Mouse (Mus musculus) hindbrain, postnatal 0 days (tissue): ENCODE measurements at regions not wholly inside any gene's neighbourhood (a gene's known extent, or its start where the extent isn't known, plus 50 kb on each side); places are given as distances from the start of the nearest gene placed in this dataset.

Experiments
- ATAC-seq: fragments of 200-750 bp; cut with Nextera tagmentation; 2 replicates; pipeline ENCODE4 v1.8.0; 2017; ENCODE audit warnings: mild to moderate bottlenecking, moderate TSS enrichment, moderate library complexity
- DNase-seq: peaks from one replicate; pipeline ENCODE4 v3.0.0-alpha.2; 2015; ENCODE audit warnings: low spot score
- H3K27ac ChIP-seq: fragments of 300-500 bp; sonication (generic); 2 replicates; pipeline ENCODE4 v1.5.1; 2014; ENCODE audit warnings: mild to moderate bottlenecking
- H3K27me3 ChIP-seq: fragments of 300-500 bp; sonication (generic); 2 replicates; pipeline ENCODE4 v1.6.1; 2014; ENCODE audit warnings: low read length, mixed read lengths; ENCODE audit not compliant: insufficient read depth
- H3K36me3 ChIP-seq: fragments of 300-500 bp; sonication (generic); 2 replicates; pipeline ENCODE4 v1.6.1; 2014; ENCODE audit warnings: low read length, mixed read lengths; ENCODE audit not compliant: insufficient read depth
- H3K4me1 ChIP-seq: fragments of 300-500 bp; sonication (generic); 2 replicates; pipeline ENCODE4 v1.6.1; 2014; ENCODE audit warnings: antibody characterized with exemption, low read length, mixed read lengths; ENCODE audit not compliant: insufficient read depth
- H3K4me2 ChIP-seq: fragments of 300-500 bp; sonication (generic); 2 replicates; pipeline ENCODE4 v1.6.1; 2014; ENCODE audit warnings: low read depth, mild to moderate bottlenecking, low read length, moderate library complexity, mixed read lengths
- H3K4me3 ChIP-seq: fragments of 300-500 bp; sonication (generic); 2 replicates; pipeline ENCODE4 v1.5.1; 2014; ENCODE audit warnings: low read length
- H3K9ac ChIP-seq: fragments of 300-500 bp; sonication (generic); replicated peaks from 2 replicates; pipeline ENCODE4 v1.6.1; 2014; ENCODE audit warnings: mild to moderate bottlenecking, low read length, moderate library complexity, mixed read lengths
- H3K9me3 ChIP-seq: fragments of 300-500 bp; sonication (generic); 2 replicates; pipeline ENCODE4 v1.6.1; 2016; ENCODE audit warnings: low read length, mixed read lengths
- CTCF ChIP-seq: IDR thresholded peaks from 2 replicates; pipeline ENCODE4 v1.5.1; 2016; ENCODE audit warnings: antibody characterized with exemption, control low read depth, low read depth
- WGBS: fragments of 180-500 bp; shearing (Covaris S2); extraction: QIAGEN DNeasy Blood & Tissue Kit; methylation state at CpG from one replicate; pipeline ENCODE4 v1.1.7; 2014; 5-methylcytosine and 5-hydroxymethylcytosine counted together

DNA sequence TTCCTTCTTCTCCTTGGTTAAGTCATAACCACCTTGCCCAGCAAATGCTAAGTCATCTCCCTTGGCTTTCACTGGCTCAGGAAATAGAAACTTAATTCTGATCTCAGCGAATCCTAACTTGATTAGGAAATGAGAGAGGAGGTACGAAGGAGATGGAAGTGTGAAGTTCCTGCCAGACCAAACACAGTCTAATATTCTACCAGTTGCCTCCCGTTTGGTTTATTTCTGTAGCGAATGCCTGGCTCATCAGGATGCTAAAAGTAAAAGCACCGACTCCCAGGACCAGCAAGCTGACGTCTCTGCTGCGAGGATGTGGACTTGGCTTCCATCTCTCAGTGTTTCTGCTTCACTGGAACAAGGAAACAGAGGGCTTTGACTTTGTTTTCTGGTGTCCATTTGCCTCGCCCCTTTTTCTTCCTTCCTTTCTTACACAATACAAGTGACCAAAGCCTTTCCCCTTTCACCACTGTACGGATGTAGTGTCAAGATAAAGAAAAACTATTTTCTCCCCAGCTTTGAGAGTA lies 204.3 kb downstream of the Dusp6 start:
- DNase-seq (no peak), ATAC-seq (no peak)
- no peaks in the 10 kb centered on the region for H3K36me3 ChIP-seq
- H3K27ac ChIP-seq: no peak overlapping the region
- H3K9me3 ChIP-seq: no peaks in the 10 kb centered on the region
- no peaks in the 10 kb centered on the region for H3K4me1 ChIP-seq
- no peaks in the 10 kb centered on the region for H3K27me3 ChIP-seq
- H3K4me2 ChIP-seq: no peak overlapping the region
- no peak for TF ChIP-seq CTCF
- WGBS: 64% methylated on average over 9 of the region's 9 CpGs
- H3K9ac ChIP-seq: no peak overlapping the region
- H3K4me3 ChIP-seq: no peak overlapping the region

DNA sequence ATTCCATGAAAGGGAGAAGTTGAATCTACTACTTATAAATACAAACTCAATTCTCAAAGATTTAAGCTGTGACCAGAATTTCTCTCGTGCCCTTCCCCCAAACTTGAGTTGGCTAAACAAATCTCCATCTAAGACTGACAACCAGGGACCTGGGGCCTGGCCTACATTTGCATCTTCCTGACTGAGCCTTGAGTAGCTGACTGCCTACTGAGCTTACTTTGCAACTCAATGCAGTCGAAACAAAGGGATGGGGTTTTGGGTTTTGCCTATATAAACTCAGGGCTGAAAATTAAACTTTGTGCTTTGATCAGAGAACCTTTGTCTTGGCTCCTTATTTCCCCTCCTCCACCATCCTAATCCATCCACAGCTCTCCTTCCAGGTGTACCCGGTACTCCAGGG lies 205.9 kb downstream of the Dusp6 start:
- no peak for DNase-seq
- H3K36me3 ChIP-seq: no peaks in the 10 kb centered on the region
- no peaks in the 10 kb centered on the region for H3K4me1 ChIP-seq
- no peak overlapping the region for H3K27ac ChIP-seq
- no peak overlapping the region for H3K4me3 ChIP-seq
- no peaks in the 10 kb centered on the region for H3K27me3 ChIP-seq
- 16% methylated on average over 3 of the region's 3 CpGs for WGBS
- TF ChIP-seq CTCF: no peak
- no peak overlapping the region for H3K9ac ChIP-seq
- ATAC-seq: no peak
- no peaks in the 10 kb centered on the region for H3K9me3 ChIP-seq
- no peak overlapping the region for H3K4me2 ChIP-seq

DNA sequence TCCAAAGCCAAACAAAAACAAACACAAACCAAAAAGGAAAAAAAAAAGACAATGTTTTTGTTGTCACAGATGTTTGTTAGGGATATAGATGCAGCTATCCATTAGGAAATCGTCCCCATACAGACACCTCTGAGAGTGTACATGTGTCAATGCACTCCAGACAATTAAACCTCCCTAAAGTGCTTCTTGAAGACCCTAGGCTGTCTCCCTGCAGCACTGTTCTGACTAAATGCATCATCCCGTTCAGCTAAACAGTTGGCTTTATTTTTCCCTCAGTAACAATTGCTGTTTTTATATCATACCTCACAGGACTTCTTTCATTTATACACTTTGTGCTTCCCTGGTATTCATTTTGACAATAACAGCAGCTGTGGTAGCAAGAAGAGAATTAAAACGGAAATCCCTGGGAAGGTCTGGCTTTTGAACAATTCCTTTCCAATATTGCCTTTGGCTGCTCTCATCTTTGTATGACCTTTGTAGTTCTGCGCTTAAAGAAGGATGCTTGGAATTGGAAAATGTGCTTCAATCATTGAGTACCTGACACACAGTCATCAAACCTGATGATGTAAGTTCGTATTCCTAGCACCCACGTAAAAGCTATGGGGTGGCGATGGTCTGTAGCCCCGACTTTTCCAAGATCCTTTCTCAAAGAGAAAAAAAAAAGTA lies 208.9 kb downstream of the Dusp6 start:
- no peak overlapping the region for H3K4me2 ChIP-seq
- H3K36me3 ChIP-seq: no peaks in the 10 kb centered on the region
- WGBS: 62% methylated on average over 8 of the region's 8 CpGs
- no peak overlapping the region for H3K9ac ChIP-seq
- no peak for TF ChIP-seq CTCF
- H3K4me1 ChIP-seq: no peaks in the 10 kb centered on the region
- DNase-seq (no peak), ATAC-seq (no peak)
- H3K4me3 ChIP-seq: no peak overlapping the region
- no peaks in the 10 kb centered on the region for H3K27me3 ChIP-seq
- no peaks in the 10 kb centered on the region for H3K9me3 ChIP-seq
- no peak overlapping the region for H3K27ac ChIP-seq

DNA sequence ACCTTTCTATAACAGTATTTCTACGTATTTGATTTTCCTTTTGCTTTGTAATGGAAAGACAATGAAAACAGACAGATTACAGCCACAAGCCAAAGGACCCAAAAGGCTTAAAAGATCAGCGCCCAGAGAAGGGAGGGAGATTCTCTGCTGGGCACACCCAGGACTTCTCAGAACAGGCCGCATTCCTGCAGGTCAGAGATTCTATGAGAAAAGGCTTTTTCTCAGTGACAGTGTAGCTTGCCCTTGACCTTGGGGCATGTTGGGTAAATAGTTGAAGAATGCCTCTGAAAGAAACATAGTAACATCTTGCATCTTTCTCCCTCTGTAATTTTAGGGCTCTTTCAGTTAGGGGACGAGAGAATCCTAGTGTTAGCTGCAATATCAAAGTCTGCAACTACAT lies 209.8 kb downstream of the Dusp6 start:
- 67% methylated on average over 4 of the region's 4 CpGs for WGBS
- no peaks in the 10 kb centered on the region for H3K36me3 ChIP-seq
- H3K9me3 ChIP-seq: no peaks in the 10 kb centered on the region
- no peak overlapping the region for H3K4me3 ChIP-seq
- ATAC-seq (no peak), DNase-seq (no peak)
- no peak for TF ChIP-seq CTCF
- no peaks in the 10 kb centered on the region for H3K27me3 ChIP-seq
- no peak overlapping the region for H3K4me2 ChIP-seq
- no peak overlapping the region for H3K27ac ChIP-seq
- no peaks in the 10 kb centered on the region for H3K4me1 ChIP-seq
- no peak overlapping the region for H3K9ac ChIP-seq

DNA sequence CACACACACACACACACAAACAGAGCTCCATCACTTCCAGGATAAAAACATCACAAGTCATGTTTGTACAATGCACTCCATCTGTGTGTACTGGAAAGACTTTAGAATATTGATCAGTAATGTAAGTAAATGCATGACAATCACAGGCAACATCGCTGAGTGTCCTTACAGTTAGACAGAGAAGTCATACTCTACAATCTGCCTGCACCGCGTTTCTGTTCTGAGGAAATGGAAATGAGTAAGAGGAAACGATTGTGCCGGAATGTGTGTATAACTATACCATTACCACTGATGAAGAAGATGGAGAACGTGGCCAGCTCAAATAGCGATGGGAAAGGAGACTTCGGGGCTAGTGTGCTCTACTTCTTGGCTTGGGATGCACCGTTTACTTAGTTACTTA lies 210.7 kb downstream of the Dusp6 start:
- H3K4me3 ChIP-seq: no peak overlapping the region
- H3K9me3 ChIP-seq: no peaks in the 10 kb centered on the region
- ATAC-seq: no peak
- H3K27ac ChIP-seq: no peak overlapping the region
- no peak for TF ChIP-seq CTCF
- H3K27me3 ChIP-seq: no peaks in the 10 kb centered on the region
- H3K4me2 ChIP-seq: no peak overlapping the region
- H3K9ac ChIP-seq: no peak overlapping the region
- no peaks in the 10 kb centered on the region for H3K36me3 ChIP-seq
- DNase-seq: no peak
- no peaks in the 10 kb centered on the region for H3K4me1 ChIP-seq
- 93% methylated on average over 9 of the region's 9 CpGs for WGBS

DNA sequence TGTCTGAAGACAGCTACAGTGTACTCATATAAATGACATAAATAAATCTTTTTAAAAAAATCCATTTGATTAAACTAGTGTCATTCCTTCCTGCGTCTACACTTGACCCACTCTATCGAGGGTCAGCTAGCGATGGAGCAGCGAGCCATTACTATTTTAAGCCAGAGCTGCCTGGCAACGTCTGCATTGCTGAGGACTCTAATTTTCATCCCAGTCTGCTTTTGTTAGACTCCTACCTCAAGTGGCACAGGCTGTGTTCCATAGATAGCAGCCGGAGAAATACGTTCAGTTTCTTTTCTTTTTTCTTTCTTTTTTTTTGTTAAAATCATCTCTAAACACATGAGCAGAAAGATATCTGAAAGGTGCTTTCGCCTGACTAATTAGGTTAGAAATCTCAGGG lies 211.5 kb downstream of the Dusp6 start:
- 77% methylated on average over 8 of the region's 8 CpGs for WGBS
- TF ChIP-seq CTCF: no peak
- no peak overlapping the region for H3K9ac ChIP-seq
- H3K4me2 ChIP-seq: no peak overlapping the region
- H3K4me3 ChIP-seq: no peak overlapping the region
- DNase-seq (no peak), ATAC-seq (no peak)
- no peak overlapping the region for H3K27ac ChIP-seq
- no peaks in the 10 kb centered on the region for H3K9me3 ChIP-seq
- H3K36me3 ChIP-seq: no peaks in the 10 kb centered on the region
- H3K4me1 ChIP-seq: no peaks in the 10 kb centered on the region
- H3K27me3 ChIP-seq: no peaks in the 10 kb centered on the region

DNA sequence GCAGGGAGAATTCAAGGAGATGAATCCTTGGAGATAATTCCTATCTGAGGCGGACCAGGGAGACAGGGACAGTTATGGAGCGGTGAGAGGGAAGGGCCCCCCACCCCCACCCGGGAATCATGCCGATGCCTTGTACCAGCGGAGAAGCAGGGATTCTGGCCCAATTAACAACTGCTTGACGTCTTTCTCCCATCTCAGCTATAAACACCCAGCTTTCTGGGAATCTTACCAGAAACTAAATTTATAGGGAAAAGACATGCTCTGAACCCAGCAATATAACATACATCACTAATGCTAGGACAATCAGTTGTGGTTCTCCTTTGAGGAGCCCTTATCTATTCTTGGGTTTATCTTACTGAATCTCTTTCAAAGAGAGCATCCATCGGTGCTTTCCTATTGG lies 213.2 kb downstream of the Dusp6 start:
- Histone ChIP-seq H3K4me2 (no peak overlapping the region), H3K4me1 (no peaks in the 10 kb centered on the region), H3K27ac (no peak overlapping the region), H3K4me3 (no peak overlapping the region), H3K36me3 (no peaks in the 10 kb centered on the region), H3K9me3 (no peaks in the 10 kb centered on the region), H3K27me3 (no peaks in the 10 kb centered on the region), H3K9ac (no peak overlapping the region)
- ATAC-seq: no peak
- no peak for DNase-seq
- TF ChIP-seq CTCF: no peak
- 74% methylated on average over 7 of the region's 7 CpGs for WGBS
